Mouse (Mus musculus) left cerebral cortex, postnatal 4 days (tissue): Measurements from ENCODE around the gene Tppp. TPM values are rescaled to one million over a fixed set of nuclear protein-coding genes. Genes with fewer than 3 reads are reported as not detected.
A peak's percentile ranks its signal among the peaks of the same experiment; 100 is the strongest.
"Not testable (repeated sequence)": the region's sequence is repeated elsewhere in the genome, so short reads cannot be mapped to it uniquely, and the experiment has no call there.

Source experiments
- DNase-seq: peaks from one replicate; pipeline ENCODE4 v3.0.0-alpha.2; 2022
- intact Hi-C: fragments of 180-260 bp; cut with DNase I; formaldehyde crosslinking; loops from one replicate; pipeline ENCODE4 v1.15.1; 2025
- total RNA-seq, 2 experiments: library from RNA; stranded (reverse); gene quantifications; 2 replicates each; pipeline ENCODE4 v1.2.3; 2021

Gene Tppp
- total RNA-seq, result 10 to 100 TPM; 37.7 to 37.9 TPM

DNA sequence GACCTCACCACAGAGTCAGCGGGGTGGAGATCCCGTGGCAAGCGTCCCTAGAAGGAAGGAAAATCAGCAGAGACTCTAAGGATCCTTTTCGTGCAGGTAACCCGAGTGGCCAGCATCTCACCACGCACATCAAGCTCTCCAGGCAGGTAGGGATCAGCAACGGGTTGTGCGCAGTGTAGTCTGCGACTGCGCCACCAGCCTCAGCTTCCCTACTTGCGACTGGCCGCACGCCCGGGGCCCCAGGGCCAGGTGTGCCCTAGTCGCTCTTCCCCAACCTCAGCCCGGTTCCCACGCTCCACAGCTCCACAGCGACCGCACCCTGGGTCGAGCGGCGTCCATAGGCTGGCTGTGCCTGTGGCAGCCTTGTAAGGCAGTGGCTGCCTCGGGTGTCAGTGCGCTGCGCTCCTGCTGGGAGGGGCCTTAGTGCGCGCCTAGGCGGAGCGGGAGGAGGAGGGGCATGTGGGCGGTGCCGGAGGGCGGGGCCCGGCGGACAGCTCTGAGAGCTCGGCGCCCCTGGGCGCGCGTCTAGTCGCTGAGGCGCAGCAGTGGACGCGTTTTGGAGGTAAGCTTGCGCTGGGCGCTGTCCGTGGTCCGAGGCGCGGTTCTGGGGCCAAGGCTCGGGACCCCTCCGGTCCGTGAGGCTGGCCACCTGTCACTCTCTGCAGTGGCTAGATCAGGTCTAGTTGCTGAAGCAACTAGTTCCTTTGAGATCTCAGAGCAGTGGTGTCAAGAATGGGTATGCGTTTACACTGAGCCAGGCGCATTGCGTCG lies at the start of gene Tppp:
Gene Tppp, plus strand, starts transcription at position 460 of the 771 bp plus-strand sequence.
- intact Hi-C loops, result no loop called here
- peak; percentile 83 for DNase-seq

DNA sequence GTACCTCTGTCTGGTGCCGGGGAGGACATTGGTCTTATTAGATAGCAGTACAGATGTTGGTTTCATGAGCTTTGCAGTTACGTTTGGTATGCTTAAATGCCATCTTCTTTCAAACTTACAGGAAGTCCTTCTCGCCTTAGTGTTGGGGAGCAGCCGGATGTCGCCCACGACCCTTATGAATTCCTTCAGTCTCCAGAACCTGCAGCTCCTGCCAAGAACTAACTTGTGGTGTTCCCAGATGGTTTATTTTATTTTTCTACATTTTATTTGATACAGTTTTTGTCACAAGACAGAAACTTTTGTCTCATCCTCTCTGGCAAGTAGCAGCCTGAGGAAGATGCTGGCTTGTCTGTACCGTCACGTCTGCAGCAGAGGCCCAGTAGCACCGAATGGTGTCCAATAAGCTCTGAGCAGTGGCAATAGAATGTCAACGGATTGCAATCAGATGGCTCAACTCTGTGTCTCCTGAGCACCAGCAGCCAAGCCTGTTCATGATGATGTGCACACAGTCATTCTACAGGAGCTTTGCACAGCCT lies 49.0 kb upstream of the Tppp start:
- intact Hi-C loops, result no loop called here

DNA sequence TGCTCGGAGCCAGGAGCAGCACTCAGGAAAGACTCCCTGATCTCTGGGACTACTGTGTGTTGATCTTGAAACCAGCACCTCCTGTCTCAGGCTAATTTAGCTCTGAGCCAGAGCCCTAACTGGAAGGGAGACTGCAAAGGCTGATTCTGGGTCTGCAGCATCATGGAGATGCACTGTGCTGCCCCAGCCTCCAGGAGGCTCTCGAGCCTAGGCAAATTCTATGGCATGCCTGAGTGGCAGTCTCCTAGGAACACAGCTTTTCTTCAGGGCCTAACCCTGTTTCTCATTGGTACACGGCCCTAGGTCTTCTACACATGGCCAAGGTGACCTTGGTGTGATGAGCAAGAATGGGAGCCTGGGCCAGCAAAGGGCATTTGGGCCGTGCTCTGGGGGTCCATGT lies 48.0 kb upstream of the Tppp start:
- no peak for DNase-seq
- intact Hi-C loops, result no loop called here

More for the DNA sequence above, 49.0 kb upstream of the Tppp start:
- DNase-seq, result no peak

- DNase-seq, result no peak
- intact Hi-C loops, result no loop called here
These were observed 45.7 kb upstream of the Tppp start, which contains the start of gene Zdhhc11 for GRCm38 (mm10) chr13:73963551-73963950. Gene Zdhhc11, plus strand, starts transcription at chr13:73963851.

GRCm38 (mm10) chr13:73970545-73971448 lies 38.4 kb upstream of the Tppp start:
- intact Hi-C loops, result loop anchor here (10.0 kb wide), 1 partner anchor 54 kb away; no protein-coding TSS in a partner anchor
- peak; percentile 69 for DNase-seq

GRCm38 (mm10) chr13:73974523-73974922 lies 34.7 kb upstream of the Tppp start:
- intact Hi-C loops, result loop anchor here (10.0 kb wide), 1 partner anchor 50 kb away; no protein-coding TSS in a partner anchor
- DNase-seq, result no peak

GRCm38 (mm10) chr13:73976935-73977334 lies 32.3 kb upstream of the Tppp start:
- no peak for DNase-seq
- intact Hi-C loops, result loop anchor here (10.0 kb wide), 1 partner anchor 48 kb away; no protein-coding TSS in a partner anchor

DNA sequence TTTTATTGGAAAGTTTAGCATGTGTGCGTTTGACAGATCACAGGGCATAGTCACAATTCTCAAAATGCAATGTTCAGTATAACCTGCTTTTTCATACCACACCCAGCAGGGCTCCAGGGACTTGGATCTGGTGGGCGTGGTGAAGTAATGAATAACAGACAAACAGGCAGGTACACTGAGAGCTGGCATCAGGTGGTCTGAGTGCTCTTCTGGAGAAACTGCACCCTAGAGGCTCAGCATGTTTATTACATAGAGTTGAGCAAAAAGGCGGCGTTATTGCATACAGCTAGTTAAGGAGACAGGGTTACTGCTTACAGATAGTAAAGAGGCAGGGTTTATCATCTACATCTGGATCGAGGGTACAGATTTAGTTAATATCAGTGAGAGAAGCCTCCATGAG lies 18.9 kb upstream of the Tppp start:
- DNase-seq, result no peak
- intact Hi-C loops, result no loop called here

DNA sequence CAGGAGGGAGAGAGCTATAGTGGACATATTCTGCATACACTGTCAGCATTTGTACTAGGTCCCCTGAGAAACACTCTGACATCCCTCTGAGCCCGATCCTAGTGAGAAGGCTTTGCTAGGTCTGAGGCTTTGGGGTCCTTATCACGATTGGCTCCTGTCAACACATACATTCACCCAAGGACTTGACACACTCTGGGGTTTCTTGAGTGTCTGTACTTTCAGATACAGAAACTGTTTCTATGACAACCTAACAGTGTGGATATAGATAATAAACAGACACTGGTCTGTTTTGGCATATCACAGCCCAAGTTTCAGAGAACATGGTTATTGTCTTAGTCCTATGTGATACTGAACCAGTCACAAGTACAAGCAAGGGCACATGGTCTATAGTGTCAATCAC lies 18.4 kb upstream of the Tppp start:
- DNase-seq, result no peak
- intact Hi-C loops, result no loop called here

- intact Hi-C loops, result no loop called here
- DNase-seq, result no peak
These were observed 17.9 kb upstream of the Tppp start for GRCm38 (mm10) chr13:73991267-73991666.

DNA sequence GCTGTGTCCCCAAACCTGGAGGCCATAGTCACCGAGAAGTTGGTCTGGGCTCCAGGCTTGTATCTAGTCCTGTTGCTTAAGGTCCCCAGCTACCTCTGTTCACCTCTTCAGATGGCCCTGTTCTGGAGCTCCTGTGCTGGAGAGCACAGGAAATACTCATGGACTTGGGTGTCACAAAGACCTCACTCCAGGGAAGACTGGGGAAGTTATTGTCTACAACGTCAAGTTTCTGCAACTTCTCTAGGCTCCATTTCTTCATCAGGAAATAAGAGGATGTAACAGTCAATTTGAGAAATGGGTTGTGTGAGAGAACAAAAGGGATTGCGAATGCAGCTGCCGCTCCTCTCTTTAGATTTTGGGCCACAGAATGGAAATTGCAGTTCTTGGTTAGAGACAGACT lies 12.8 kb upstream of the Tppp start:
- intact Hi-C loops, result no loop called here
- no peak for DNase-seq

- no peak for DNase-seq
- intact Hi-C loops, result no loop called here
These were observed 8.7 kb upstream of the Tppp start for GRCm38 (mm10) chr13:74000519-74000918.

GRCm38 (mm10) chr13:74000961-74001360 lies 8.2 kb upstream of the Tppp start:
- intact Hi-C loops, result no loop called here
- no peak for DNase-seq

DNA sequence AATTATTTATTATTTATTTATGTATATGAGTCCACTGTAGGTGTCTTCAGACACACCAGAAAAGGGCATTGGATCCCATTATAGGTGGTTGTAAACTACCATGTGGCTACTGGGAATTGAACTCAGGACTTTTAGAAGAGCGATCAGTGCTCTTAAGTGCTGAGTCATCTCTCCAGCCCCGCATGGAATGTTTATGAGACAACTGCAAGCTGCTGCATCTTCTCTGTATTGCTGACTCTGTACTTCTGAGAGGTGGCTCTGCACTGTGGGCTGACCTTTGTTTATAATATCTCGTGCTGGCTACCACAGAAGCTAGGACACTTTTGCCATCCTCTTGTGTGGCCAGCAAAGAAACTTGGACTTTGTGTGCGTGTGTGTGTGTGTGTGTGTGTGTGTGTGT lies 7.7 kb upstream of the Tppp start:
- intact Hi-C loops, result no loop called here
- no peak for DNase-seq

DNA sequence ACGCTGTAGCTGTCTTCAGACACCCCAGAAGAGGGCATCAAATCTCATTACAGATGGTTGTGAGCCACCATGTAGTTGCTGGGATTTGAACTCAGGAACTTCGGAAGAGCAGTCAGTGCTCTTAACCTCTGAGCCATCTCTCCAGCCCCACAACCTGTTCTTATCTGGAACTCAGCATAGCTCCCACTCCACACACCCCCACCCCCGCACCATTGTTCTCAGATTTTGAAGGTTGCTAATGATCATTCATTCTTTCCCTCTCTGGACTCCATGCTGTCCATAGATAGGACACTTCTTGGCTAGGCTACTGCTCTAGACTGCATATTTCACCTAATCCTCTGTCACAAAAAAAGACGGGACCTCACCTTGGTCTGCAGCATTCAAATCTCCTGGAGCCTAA lies 2.3 kb upstream of the Tppp start:
- DNase-seq, intact Hi-C loops: not testable (repeated sequence)

- intact Hi-C loops, DNase-seq: not testable (repeated sequence)
These were observed 991 bp upstream of the Tppp start for GRCm38 (mm10) chr13:74008216-74008615.

GRCm38 (mm10) chr13:74009791-74010614 lies 796 bp downstream of the Tppp start:
- peak; percentile 86 for DNase-seq
- intact Hi-C loops, result no loop called here

DNA sequence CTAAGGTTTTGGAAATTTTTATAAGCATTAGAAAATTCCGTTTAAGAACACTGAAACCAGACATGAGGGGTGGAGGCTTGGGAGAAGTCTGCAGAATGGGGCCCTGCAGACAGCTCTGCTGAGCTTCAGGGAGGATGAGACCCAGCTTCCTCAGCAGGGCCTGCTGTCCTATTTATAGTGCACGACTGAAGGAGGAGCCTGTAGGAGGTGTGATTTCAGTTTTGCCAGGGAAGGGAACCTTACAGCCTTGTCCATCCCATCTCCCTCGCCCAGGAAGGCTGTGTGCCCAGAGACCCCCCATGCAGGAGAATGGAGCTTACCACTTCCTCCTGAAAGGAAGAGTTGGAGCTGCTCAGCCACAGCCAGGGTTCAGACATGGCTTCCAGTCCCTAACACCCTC lies 1.5 kb downstream of the Tppp start:
- intact Hi-C loops, result no loop called here
- DNase-seq, result peak; percentile 10

DNA sequence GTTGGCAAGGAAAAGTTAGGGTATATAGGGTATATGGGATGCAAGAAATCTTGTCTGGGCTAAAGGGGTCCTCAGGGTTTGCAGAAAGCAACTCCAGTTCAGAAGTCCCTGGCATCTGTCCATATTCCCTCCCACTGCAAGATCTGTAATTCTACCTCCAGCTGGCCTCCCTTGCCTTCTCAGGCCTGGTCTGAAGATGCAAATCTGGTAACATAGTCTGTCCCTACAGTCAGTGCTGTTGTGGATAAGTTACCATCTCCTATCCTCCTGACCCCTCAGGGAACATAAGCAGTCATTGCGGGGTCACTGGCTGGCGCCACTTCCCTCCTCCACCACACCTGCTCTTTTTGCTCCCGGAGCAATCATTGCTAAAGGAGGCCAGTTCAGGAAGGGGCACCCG lies 6.7 kb downstream of the Tppp start:
- intact Hi-C loops, result no loop called here
- DNase-seq, result peak; percentile 12

DNA sequence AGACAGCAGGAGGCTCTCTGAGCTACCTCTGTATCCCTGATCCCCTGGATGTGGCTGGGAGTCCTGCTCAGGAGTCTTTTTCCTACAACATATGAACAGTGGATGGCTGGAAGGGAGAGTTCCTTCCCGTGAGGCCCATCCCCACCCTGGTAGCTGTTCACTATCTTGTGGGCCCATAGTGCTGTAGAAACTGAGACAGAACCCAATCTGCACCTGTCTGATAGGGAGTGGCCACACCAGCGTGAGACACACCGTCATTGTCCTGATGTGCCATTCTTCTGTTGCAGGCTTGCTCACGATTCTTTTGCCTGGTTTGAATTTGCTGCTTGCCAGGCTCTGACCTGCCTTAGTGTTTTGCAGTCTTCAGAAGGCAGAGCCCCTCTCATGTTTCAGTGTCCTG lies 8.2 kb downstream of the Tppp start:
- no peak for DNase-seq
- intact Hi-C loops, result no loop called here
